In genomic region chr12:16222836-16223450, GRCm38 (mm10) we compare ENCODE assay signal across 11 mouse cellular contexts.
DNase-seq lines count a peak whose midpoint lies in the region.
"Had no signal": no experiment of that assay in that cellular context is flagged by ENCODE, and none has a peak within 500 bp of the region (broad histone marks: within the 10 kb centered on the region; RNA-seq: fewer than 3 reads in every experiment).

No protein-coding gene starts in this region.

- H3K27ac ChIP-seq in heart, embryonic 10.5 days, result no peak overlapping the region
- H3K27ac ChIP-seq: embryonic facial prominence, embryonic 13.5 days; midbrain, embryonic 12.5 days had no signal

- no peaks in the 10 kb centered on the region for H3K36me3 ChIP-seq in heart, embryonic 10.5 days
- H3K36me3 ChIP-seq: embryonic facial prominence, embryonic 13.5 days; midbrain, embryonic 12.5 days had no signal

- no peaks in the 10 kb centered on the region for H3K9me3 ChIP-seq in heart, embryonic 10.5 days
- H3K9me3 ChIP-seq: embryonic facial prominence, embryonic 13.5 days; midbrain, embryonic 12.5 days had no signal

- H3K27me3 ChIP-seq in heart, embryonic 10.5 days (ENCODE audit: insufficient read depth, poor library complexity, severe bottlenecking), result no peaks in the 10 kb centered on the region
- H3K27me3 ChIP-seq: embryonic facial prominence, embryonic 13.5 days; midbrain, embryonic 12.5 days had no signal

- peak; percentile 53 to 66 for DNase-seq in heart, adult 18-20 months
- DNase-seq in heart, embryonic 10.5 days (ENCODE audit: low spot score), result no peak
- peak; percentile 24 for DNase-seq in right cerebral cortex, adult 18-20 months
- no peak for DNase-seq in right cerebral cortex, postnatal 14 days
- DNase-seq in cerebellum, postnatal 25 days, result peak; percentile 36 to 59
- DNase-seq in heart, postnatal 4 days, result peak; percentile 42
- no peak for DNase-seq in urinary bladder, postnatal 25 days (ENCODE audit: low spot score)
- DNase-seq: kidney, postnatal 36 days; liver, postnatal 0 days had no signal

- peaks cover 3% of the 10 kb centered on the region; the same call in 1 of the 2 replicates for H3K4me1 ChIP-seq in heart, embryonic 10.5 days
- H3K4me1 ChIP-seq: embryonic facial prominence, embryonic 13.5 days; midbrain, embryonic 12.5 days had no signal

- no peak overlapping the region for H3K4me3 ChIP-seq in heart, embryonic 10.5 days
- H3K4me3 ChIP-seq: embryonic facial prominence, embryonic 13.5 days; midbrain, embryonic 12.5 days had no signal

- WGBS in heart, embryonic 10.5 days, result 61% methylated on average over 9 of the region's 9 CpGs

Comparison
In these comparisons a context has a peak if more than half of its experiments do, and no peak if none do; other contexts are left out.
1. DNase-seq: peak in heart, adult 18-20 months (2 of 2), right cerebral cortex, adult 18-20 months (single experiment), cerebellum, postnatal 25 days (2 of 2) and heart, postnatal 4 days (single experiment); none in heart, embryonic 10.5 days (single experiment), right cerebral cortex, postnatal 14 days (single experiment) and urinary bladder, postnatal 25 days (single experiment).